Mouse (Mus musculus): ENCODE results near the gene Trabd2b. TPM values are rescaled to one million over a fixed set of nuclear protein-coding genes. Genes with fewer than 3 reads are reported as not detected.

Gene Trabd2b
- polyA plus RNA-seq, 1 experiment, result 0.63 TPM

DNA sequence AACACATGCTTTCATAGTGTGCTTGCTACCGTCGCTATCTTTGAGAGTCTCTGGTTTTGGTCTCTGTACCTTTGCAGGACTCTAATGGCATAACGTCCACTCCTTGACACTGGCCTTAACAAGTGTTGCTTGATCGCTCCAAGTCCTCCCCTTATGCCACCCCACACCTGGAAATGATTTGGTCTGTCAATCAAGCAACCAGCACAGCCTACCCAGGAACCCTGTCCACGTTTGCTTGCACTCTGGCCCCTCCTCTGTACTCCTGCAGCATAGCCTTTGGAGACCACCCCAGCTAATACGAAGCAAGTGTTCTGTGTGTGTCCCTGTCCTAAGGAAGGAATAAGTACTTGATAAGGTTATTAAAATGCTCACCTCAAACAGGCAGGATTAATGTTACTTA, 161.1 kb downstream of the Trabd2b start:
- Histone ChIP-seq H3K36me3 (ENCODE audit: control insufficient read depth, insufficient read depth, low read length, poor library complexity, severe bottlenecking) (no peaks in the 10 kb centered on the region), H3K9ac (ENCODE audit: low read depth, poor library complexity, severe bottlenecking) (no peak overlapping the region), H3K9me3 (replicated peaks; ENCODE audit: control insufficient read depth, insufficient read depth, low read length, poor library complexity, severe bottlenecking) (no peaks in the 10 kb centered on the region), H3K27me3 (ENCODE audit: control insufficient read depth, insufficient read depth, low read length, poor library complexity, severe bottlenecking) (no peaks in the 10 kb centered on the region), H3K4me1 (ENCODE audit: control insufficient read depth, insufficient read depth, low read length) (no peaks in the 10 kb centered on the region), H3K4me3 (ENCODE audit: low read depth, low read length) (no peak overlapping the region), H3K27ac (ENCODE audit: insufficient read depth, low read length) (no peak overlapping the region)
- TF ChIP-seq CTCF (IDR thresholded peaks at IDR 0.05; ENCODE audit: low read depth, low read length) (no peak), EP300 (IDR thresholded peaks at IDR 0.05; ENCODE audit: insufficient read depth, low read depth, low read length) (no peak), POLR2A (IDR thresholded peaks at IDR 0.05; ENCODE audit: insufficient read depth, low read length) (no peak)

DNA sequence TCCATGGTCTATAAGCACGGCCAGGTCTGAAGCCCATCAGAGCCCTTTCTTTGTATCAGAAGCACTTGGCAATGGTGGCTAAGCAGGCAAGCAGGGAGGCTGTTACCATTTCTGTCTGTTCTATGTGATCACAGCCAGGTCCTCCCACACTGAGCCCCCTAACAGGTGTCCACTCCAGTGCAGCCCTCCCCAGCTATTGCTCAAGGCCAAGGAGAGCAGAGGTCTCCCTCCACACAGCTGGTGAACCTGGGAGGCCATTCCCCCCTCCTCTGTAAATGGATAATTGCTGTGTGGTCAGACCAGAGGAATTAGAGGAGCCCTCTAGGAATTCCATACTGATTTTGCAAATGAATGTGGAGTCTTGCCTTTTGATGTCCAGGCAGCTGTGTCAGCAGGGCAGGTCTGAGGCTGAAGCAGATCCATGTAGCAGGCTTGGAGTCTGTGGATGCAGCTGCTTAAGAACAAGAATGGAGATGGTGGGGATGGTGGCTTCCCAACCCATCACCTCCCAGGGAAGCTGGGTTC, 161.6 kb downstream of the Trabd2b start:
- no peaks in the 10 kb centered on the region for H3K27me3 ChIP-seq (ENCODE audit: control insufficient read depth, insufficient read depth, low read length, poor library complexity, severe bottlenecking)
- H3K4me3 ChIP-seq (ENCODE audit: low read depth, low read length), result no peak overlapping the region
- no peaks in the 10 kb centered on the region for H3K9me3 ChIP-seq (replicated peaks; ENCODE audit: control insufficient read depth, insufficient read depth, low read length, poor library complexity, severe bottlenecking)
- no peaks in the 10 kb centered on the region for H3K36me3 ChIP-seq (ENCODE audit: control insufficient read depth, insufficient read depth, low read length, poor library complexity, severe bottlenecking)
- no peak overlapping the region for H3K27ac ChIP-seq (ENCODE audit: insufficient read depth, low read length)
- no peaks in the 10 kb centered on the region for H3K4me1 ChIP-seq (ENCODE audit: control insufficient read depth, insufficient read depth, low read length)
- TF ChIP-seq EP300 (IDR thresholded peaks at IDR 0.05; ENCODE audit: insufficient read depth, low read depth, low read length) (no peak), POLR2A (IDR thresholded peaks at IDR 0.05; ENCODE audit: insufficient read depth, low read length) (no peak), CTCF (IDR thresholded peaks at IDR 0.05; ENCODE audit: low read depth, low read length) (no peak)
- H3K9ac ChIP-seq (ENCODE audit: low read depth, poor library complexity, severe bottlenecking), result no peak overlapping the region

DNA sequence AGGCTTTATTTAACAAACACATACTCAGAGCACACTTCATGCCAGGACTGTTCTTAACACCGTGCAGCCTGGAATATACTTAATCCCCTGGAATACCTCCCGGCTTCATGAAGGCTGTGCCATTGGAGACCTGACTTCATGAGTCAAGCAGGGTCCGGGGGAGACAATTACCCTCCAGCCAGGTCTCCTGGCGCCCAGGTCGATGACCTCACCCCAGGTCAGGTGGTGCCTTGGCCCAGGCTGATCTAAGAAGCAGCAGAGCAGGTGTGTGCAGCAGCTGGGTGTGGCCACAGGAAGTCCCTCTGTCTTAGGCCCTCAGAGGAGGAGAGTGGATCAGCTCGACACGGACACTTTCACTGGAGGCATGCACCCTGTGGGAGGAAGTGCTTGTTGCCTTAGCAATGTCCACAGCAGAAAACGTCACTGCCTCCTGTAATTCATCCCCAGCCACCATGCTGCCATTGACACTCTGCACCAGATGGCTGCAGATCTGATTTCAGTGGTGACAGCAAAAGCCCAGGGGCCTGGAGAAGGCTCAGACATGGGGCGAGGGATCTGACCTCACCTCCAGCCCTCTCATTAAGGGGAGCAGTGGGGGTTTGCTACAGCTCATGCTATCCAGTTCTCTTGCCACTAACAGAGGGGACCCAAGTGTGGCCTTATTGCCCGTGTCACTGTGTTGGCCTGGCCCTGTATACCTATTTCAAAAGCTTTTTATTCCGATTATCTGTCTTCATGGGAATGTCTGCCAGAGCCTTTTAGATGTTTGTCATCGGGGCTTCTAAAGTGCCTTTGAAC, 171.8 kb downstream of the Trabd2b start:
- Histone ChIP-seq H3K27ac (ENCODE audit: insufficient read depth, low read length) (no peak overlapping the region), H3K9ac (ENCODE audit: low read depth, poor library complexity, severe bottlenecking) (no peak overlapping the region), H3K36me3 (ENCODE audit: control insufficient read depth, insufficient read depth, low read length, poor library complexity, severe bottlenecking) (no peaks in the 10 kb centered on the region), H3K4me1 (ENCODE audit: control insufficient read depth, insufficient read depth, low read length) (no peaks in the 10 kb centered on the region), H3K9me3 (replicated peaks; ENCODE audit: control insufficient read depth, insufficient read depth, low read length, poor library complexity, severe bottlenecking) (no peaks in the 10 kb centered on the region), H3K27me3 (ENCODE audit: control insufficient read depth, insufficient read depth, low read length, poor library complexity, severe bottlenecking) (no peaks in the 10 kb centered on the region), H3K4me3 (ENCODE audit: low read depth, low read length) (no peak overlapping the region)
- no peak for TF ChIP-seq EP300 (IDR thresholded peaks at IDR 0.05; ENCODE audit: insufficient read depth, low read depth, low read length)
- TF ChIP-seq POLR2A (IDR thresholded peaks at IDR 0.05; ENCODE audit: insufficient read depth, low read length), result no peak
- no peak for TF ChIP-seq CTCF (IDR thresholded peaks at IDR 0.05; ENCODE audit: low read depth, low read length)

DNA sequence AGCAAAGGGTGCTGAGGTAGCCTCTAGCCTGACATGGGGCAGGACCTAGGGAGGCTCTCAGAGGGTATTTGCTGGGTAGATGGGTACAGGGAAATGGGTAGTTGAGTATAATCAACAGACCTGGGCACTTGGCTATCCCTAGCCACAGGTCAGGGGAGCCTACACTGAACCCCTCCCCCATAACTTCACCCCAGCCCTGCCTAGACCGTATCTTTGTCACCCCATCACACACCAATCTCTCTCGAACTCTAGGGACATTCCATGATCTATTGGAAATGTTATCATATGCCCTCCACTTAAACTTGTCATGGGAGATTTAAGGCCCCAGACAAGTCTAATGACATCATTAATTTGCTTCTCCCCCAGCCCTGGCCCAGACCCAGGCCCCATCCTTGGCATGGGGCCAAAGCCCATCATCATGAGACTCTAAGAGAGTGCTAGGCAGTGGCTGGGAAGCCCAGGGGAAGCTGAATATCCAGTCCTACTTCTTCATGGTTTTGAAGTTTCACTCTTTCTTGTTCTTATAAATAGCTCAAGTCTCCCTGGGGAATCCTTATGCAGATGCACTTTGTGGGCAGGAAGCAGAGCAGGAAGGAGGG, 177.1 kb downstream of the Trabd2b start:
- Histone ChIP-seq H3K4me3 (ENCODE audit: low read depth, low read length) (no peak overlapping the region), H3K9ac (ENCODE audit: low read depth, poor library complexity, severe bottlenecking) (no peak overlapping the region), H3K27ac (ENCODE audit: insufficient read depth, low read length) (no peak overlapping the region), H3K9me3 (replicated peaks; ENCODE audit: control insufficient read depth, insufficient read depth, low read length, poor library complexity, severe bottlenecking) (no peaks in the 10 kb centered on the region), H3K4me1 (ENCODE audit: control insufficient read depth, insufficient read depth, low read length) (no peaks in the 10 kb centered on the region), H3K27me3 (ENCODE audit: control insufficient read depth, insufficient read depth, low read length, poor library complexity, severe bottlenecking) (no peaks in the 10 kb centered on the region), H3K36me3 (ENCODE audit: control insufficient read depth, insufficient read depth, low read length, poor library complexity, severe bottlenecking) (no peaks in the 10 kb centered on the region)
- TF ChIP-seq EP300 (IDR thresholded peaks at IDR 0.05; ENCODE audit: insufficient read depth, low read depth, low read length), result no peak
- TF ChIP-seq POLR2A (IDR thresholded peaks at IDR 0.05; ENCODE audit: insufficient read depth, low read length), result no peak
- no peak for TF ChIP-seq CTCF (IDR thresholded peaks at IDR 0.05; ENCODE audit: low read depth, low read length)

DNA sequence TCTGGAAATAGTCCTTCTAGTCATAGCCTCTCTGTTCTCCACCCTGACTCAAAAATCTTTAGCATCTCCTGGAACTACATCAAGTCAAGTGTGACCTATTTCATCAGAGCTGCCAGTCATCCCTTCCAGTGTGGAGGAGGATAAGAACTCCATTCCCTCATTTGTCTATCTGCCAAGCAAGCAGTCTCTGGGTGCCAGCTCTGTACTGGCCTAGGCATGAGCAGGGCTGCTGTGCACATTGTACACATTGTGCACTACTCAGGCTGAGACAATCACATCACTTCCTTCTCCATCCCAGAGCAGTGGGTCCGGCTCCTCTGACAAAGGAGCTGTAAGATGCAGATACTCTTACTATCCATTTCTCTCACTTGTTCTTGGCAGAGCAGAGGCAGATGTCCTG, 178.2 kb downstream of the Trabd2b start:
- Histone ChIP-seq H3K4me1 (ENCODE audit: control insufficient read depth, insufficient read depth, low read length) (no peaks in the 10 kb centered on the region), H3K4me3 (ENCODE audit: low read depth, low read length) (no peak overlapping the region), H3K9ac (ENCODE audit: low read depth, poor library complexity, severe bottlenecking) (no peak overlapping the region), H3K27me3 (ENCODE audit: control insufficient read depth, insufficient read depth, low read length, poor library complexity, severe bottlenecking) (no peaks in the 10 kb centered on the region), H3K9me3 (replicated peaks; ENCODE audit: control insufficient read depth, insufficient read depth, low read length, poor library complexity, severe bottlenecking) (no peaks in the 10 kb centered on the region), H3K27ac (ENCODE audit: insufficient read depth, low read length) (no peak overlapping the region), H3K36me3 (ENCODE audit: control insufficient read depth, insufficient read depth, low read length, poor library complexity, severe bottlenecking) (no peaks in the 10 kb centered on the region)
- TF ChIP-seq CTCF (IDR thresholded peaks at IDR 0.05; ENCODE audit: low read depth, low read length), result no peak
- no peak for TF ChIP-seq POLR2A (IDR thresholded peaks at IDR 0.05; ENCODE audit: insufficient read depth, low read length)

Measured in ES-Bruce4 (cell line).